In genomic region chr10:70519640-70520099, GRCm38 (mm10) we compare ENCODE assay signal across 8 mouse cellular contexts.
DNase-seq lines count a peak whose midpoint lies in the region; ATAC-seq lines count a peak whose summit lies in the region.

No protein-coding gene starts in this region.

- 12% methylated on average over 14 of the region's 14 CpGs for WGBS in heart, embryonic 10.5 days
- 16% methylated on average over 14 of the region's 14 CpGs for WGBS in intestine, embryonic 15.5 days
- 10% methylated on average over 14 of the region's 14 CpGs for WGBS in stomach, embryonic 15.5 days

- no peak for ATAC-seq in intestine, embryonic 15.5 days
- no peak for ATAC-seq in stomach, embryonic 15.5 days (ENCODE audit: insufficient read depth, low FRiP score, low read depth)

- intact Hi-C loops in gastrocnemius, postnatal 36 days (cut with DNase I) = no loop called here

- no peak overlapping the region for H3K27ac ChIP-seq in heart, embryonic 10.5 days
- H3K27ac ChIP-seq in intestine, embryonic 15.5 days = no peak overlapping the region
- H3K27ac ChIP-seq in stomach, embryonic 15.5 days = no peak overlapping the region; the same call in 1 of the 2 replicates

- H3K36me3 ChIP-seq in heart, embryonic 10.5 days = no peaks in the 10 kb centered on the region
- H3K36me3 ChIP-seq in intestine, embryonic 15.5 days = no peaks in the 10 kb centered on the region
- no peaks in the 10 kb centered on the region for H3K36me3 ChIP-seq in stomach, embryonic 15.5 days

- no peaks in the 10 kb centered on the region for H3K9me3 ChIP-seq in heart, embryonic 10.5 days
- H3K9me3 ChIP-seq in intestine, embryonic 15.5 days = no peaks in the 10 kb centered on the region
- no peaks in the 10 kb centered on the region for H3K9me3 ChIP-seq in stomach, embryonic 15.5 days

- peak overlapping the region; percentile 84 for H3K4me2 ChIP-seq in intestine, embryonic 15.5 days (replicated peaks)
- H3K4me2 ChIP-seq in stomach, embryonic 15.5 days = peak overlapping the region; percentile 92

- H3K4me1 ChIP-seq in heart, embryonic 10.5 days = peaks cover 18% of the 10 kb centered on the region; the same call in 1 of the 2 replicates
- peaks cover 14% of the 10 kb centered on the region for H3K4me1 ChIP-seq in intestine, embryonic 15.5 days (replicated peaks)
- H3K4me1 ChIP-seq in stomach, embryonic 15.5 days = peaks cover 14% of the 10 kb centered on the region

- peak overlapping the region; percentile 60 for H3K4me3 ChIP-seq in heart, embryonic 10.5 days
- peak overlapping the region; percentile 35; the same call in 1 of the 2 replicates for H3K4me3 ChIP-seq in intestine, embryonic 15.5 days (replicated peaks)
- H3K4me3 ChIP-seq in stomach, embryonic 15.5 days (replicated peaks) = peak overlapping the region; percentile 42

- no peak for DNase-seq in heart, embryonic 10.5 days (ENCODE audit: low spot score)
- no peak for DNase-seq in heart, adult 9 months (ENCODE audit: low spot score in 2 of 2)
- peak; percentile 33 for DNase-seq in testis, postnatal 10 days (ENCODE audit: low spot score)
- no peak for DNase-seq in testis, postnatal 14 days (ENCODE audit: low spot score)
- no peak for DNase-seq in gastrocnemius, postnatal 36 days
- DNase-seq in urinary bladder, postnatal 10 days (ENCODE audit: low spot score) = no peak

- H3K27me3 ChIP-seq in heart, embryonic 10.5 days (ENCODE audit: insufficient read depth, poor library complexity, severe bottlenecking) = peaks cover 9% of the 10 kb centered on the region; the same call in 1 of the 2 replicates
- 0 out of 2 replicates have a peak, but pooled peaks cover 4% of the 10 kb centered on the region for H3K27me3 ChIP-seq in intestine, embryonic 15.5 days (replicated peaks)
- no peaks in the 10 kb centered on the region for H3K27me3 ChIP-seq in stomach, embryonic 15.5 days (replicated peaks)

- no peak overlapping the region for H3K9ac ChIP-seq in intestine, embryonic 15.5 days
- no peak overlapping the region for H3K9ac ChIP-seq in stomach, embryonic 15.5 days
